Mouse (Mus musculus) heart, adult 2 months (tissue): ENCODE results near the gene Tph1. TPM values are rescaled to one million over a fixed set of nuclear protein-coding genes. Genes with fewer than 3 reads are reported as not detected.

ENCODE experiments used
- DNase-seq, 2 experiments: peaks; one replicate each; pipeline ENCODE4 v3.0.0; 2021
- H3K27ac ChIP-seq: fragments of 200-600 bp; 2 replicates; pipeline ENCODE4 v1.8.1; 2022
- H3K27me3 ChIP-seq: fragments of 200-500 bp; 2 replicates; pipeline ENCODE4 v1.6.1; 2012; ENCODE audit warnings: mild to moderate bottlenecking, low read length, inconsistent platforms, mixed read lengths; ENCODE audit not compliant: control insufficient read depth, insufficient read depth
- H3K36me3 ChIP-seq: fragments of 200-500 bp; 2 replicates; pipeline ENCODE4 v1.6.1; 2012; ENCODE audit warnings: low read length, inconsistent platforms; ENCODE audit not compliant: control insufficient read depth, insufficient read depth
- H3K4me1 ChIP-seq: fragments of 200-500 bp; 2 replicates; pipeline ENCODE4 v1.6.1; 2011; ENCODE audit warnings: low read length; ENCODE audit not compliant: control insufficient read depth, insufficient read depth
- H3K4me3 ChIP-seq: fragments of 200-600 bp; 2 replicates; pipeline ENCODE4 v1.8.1; 2022
- H3K79me2 ChIP-seq: fragments of 200-500 bp; replicated peaks from 2 replicates; pipeline ENCODE4 v1.6.1; 2012; ENCODE audit warnings: mild to moderate bottlenecking, inconsistent platforms, low read length, moderate library complexity, mixed read lengths; ENCODE audit not compliant: control insufficient read depth, insufficient read depth
- H3K9ac ChIP-seq: fragments of 200-500 bp; 2 replicates; pipeline ENCODE4 v1.6.1; 2012; ENCODE audit warnings: low read depth, mild to moderate bottlenecking, control low read depth, inconsistent platforms, low read length, mixed read lengths
- CTCF ChIP-seq: fragments of 200-600 bp; IDR thresholded peaks from 2 replicates; pipeline ENCODE4 v1.8.1; 2022; ENCODE audit warnings: antibody characterized with exemption, mild to moderate bottlenecking, moderate library complexity
- EP300 ChIP-seq: fragments of 200-500 bp; IDR thresholded peaks from 2 replicates; pipeline ENCODE4 v1.6.1; 2011; ENCODE audit warnings: low read depth, low read length, control low read depth; ENCODE audit not compliant: insufficient read depth
- POLR2A ChIP-seq: fragments of 200-500 bp; IDR thresholded peaks from 2 replicates; pipeline ENCODE4 v1.6.1; 2011; ENCODE audit warnings: mild to moderate bottlenecking, low read depth, low read length, control low read depth; ENCODE audit not compliant: insufficient read depth
- WGBS: fragments of 180-500 bp; shearing (Covaris S2); methylation state at CpG from one replicate; pipeline ENCODE4 v1.1.7; 2018; 5-methylcytosine and 5-hydroxymethylcytosine counted together
- intact Hi-C: fragments of 180-260 bp; cut with DNase I; formaldehyde crosslinking; loops from one replicate; pipeline ENCODE4 v1.15.1; 2025
- long read RNA-seq: library from polyadenylated mRNA; stranded (forward); transcript quantifications from one replicate; pipeline ENCODE4 v2.0.0, GENCODE M21; 2021
- polyA plus RNA-seq: library from polyadenylated mRNA; depleted of rRNA; stranded (reverse); fragments of >200 nt; gene quantifications from 2 replicates; pipeline ENCODE4 v1.2.3, GENCODE M21; 2012; rRNA removed
- total RNA-seq, 2 experiments: library from RNA; stranded (reverse); gene quantifications; 2 replicates each; pipeline ENCODE4 v1.2.3; 2021

Gene Tph1
- total RNA-seq = not detected
- 0.23 TPM in 1 of 2 replicates, not detected in the other for polyA plus RNA-seq
- long read RNA-seq = 0 reads

- no peaks in the 10 kb centered on the region for H3K4me1 ChIP-seq
- H3K9ac ChIP-seq = no peak within 1 kb of the TSS
- TF ChIP-seq CTCF = no peak
- TF ChIP-seq POLR2A = no peak
- no peak for TF ChIP-seq EP300
- no peak within 1 kb of the TSS for H3K4me3 ChIP-seq
- H3K27ac ChIP-seq = no peak within 1 kb of the TSS
- H3K79me2 ChIP-seq = no peaks in the 10 kb centered on the region
- no peaks in the 10 kb centered on the region for H3K36me3 ChIP-seq
- no peaks in the 10 kb centered on the region for H3K27me3 ChIP-seq
- 37% methylated on average over 10 of the region's 10 CpGs for WGBS
- intact Hi-C loops = no loop called here
- no peak for DNase-seq
These were observed at the start of gene Tph1 for GRCm38 (mm10) chr7:46672160-46672672. Gene Tph1 (minus strand): TSS chr7:46672537.

- Histone ChIP-seq H3K27me3 (no peaks in the 10 kb centered on the region), H3K4me1 (no peaks in the 10 kb centered on the region; the same call in 1 of the 2 replicates), H3K27ac (no peak overlapping the region), H3K9ac (no peak overlapping the region), H3K4me3 (no peak overlapping the region), H3K36me3 (no peaks in the 10 kb centered on the region), H3K79me2 (no peaks in the 10 kb centered on the region)
- TF ChIP-seq POLR2A = no peak
- TF ChIP-seq CTCF = no peak
- TF ChIP-seq EP300 = no peak
- 58% methylated on average over 9 of the region's 9 CpGs for WGBS
- intact Hi-C loops = no loop called here
- no peak for DNase-seq
These were observed 48.1 kb upstream of the Tph1 start for GRCm38 (mm10) chr7:46720460-46720859.

DNA sequence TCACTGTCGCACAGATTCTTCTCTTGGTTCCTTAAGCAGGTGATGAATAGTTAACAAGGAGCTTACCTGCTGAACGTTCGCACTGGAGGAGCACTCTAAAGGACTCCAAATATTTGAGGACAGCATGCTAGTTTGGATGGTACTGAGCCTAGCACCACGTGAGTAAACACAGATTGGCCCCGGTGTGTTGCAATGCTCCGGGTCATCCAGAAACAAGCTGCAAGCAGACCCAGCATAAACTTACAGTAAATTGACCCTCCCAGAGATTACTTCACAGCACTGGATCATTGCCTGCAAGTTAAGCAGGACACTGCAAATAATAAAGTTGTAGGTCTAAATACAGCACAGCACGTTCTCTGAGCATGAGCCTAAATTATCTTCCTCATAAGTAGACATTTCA is 47.2 kb upstream of the Tph1 start:
- intact Hi-C loops = loop anchor here (10.0 kb wide), 2 partner anchors 195 to 325 kb away; partner anchors contain the start of genes Kcnc1 and Tsg101
- Histone ChIP-seq H3K36me3 (no peaks in the 10 kb centered on the region), H3K9ac (no peak overlapping the region), H3K79me2 (no peaks in the 10 kb centered on the region), H3K27ac (no peak overlapping the region), H3K4me3 (no peak overlapping the region), H3K4me1 (no peaks in the 10 kb centered on the region; the same call in 1 of the 2 replicates), H3K27me3 (no peaks in the 10 kb centered on the region)
- 65% methylated on average over 7 of the region's 7 CpGs for WGBS
- 0 out of 2 replicates have a peak, but pooled peaks have one; percentile 10 for TF ChIP-seq EP300
- no peak for TF ChIP-seq CTCF
- no peak for TF ChIP-seq POLR2A
- DNase-seq = peak in 1 of 2 experiments; percentile 55

DNA sequence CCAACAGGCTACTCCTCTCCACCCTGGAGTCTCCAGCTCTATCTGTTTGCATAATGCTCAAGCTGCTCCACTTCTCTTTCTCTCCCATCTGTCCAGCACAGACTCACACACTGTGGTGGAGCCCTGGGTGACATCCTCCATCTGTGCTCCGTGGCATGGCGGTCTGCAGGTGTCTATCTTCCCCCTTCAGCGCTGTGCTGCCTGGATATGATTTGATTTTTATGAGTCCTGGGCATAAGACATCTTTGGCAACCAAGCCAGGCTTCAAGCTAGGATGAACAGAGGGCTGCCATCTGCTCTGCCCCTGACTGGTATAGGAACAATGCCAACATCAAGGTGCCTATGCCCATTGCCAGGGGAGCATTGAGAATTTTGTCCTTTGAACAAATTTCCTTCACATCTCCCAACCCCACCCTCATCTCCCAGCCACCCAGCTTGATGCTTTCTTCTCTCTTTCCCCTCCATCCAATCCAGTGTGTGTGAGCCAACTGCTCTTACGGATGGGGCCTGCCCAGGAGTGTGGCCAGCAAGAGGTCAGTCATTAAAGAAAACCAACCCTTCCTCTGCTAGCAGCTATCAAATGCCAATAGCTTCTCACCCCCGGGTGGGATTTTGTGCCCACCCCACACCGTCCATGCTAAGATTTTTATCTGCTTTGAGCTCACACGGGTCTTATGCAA is 46.4 kb upstream of the Tph1 start:
- no peak overlapping the region for H3K9ac ChIP-seq
- H3K27me3 ChIP-seq = no peaks in the 10 kb centered on the region
- DNase-seq = no peak
- H3K79me2 ChIP-seq = no peaks in the 10 kb centered on the region
- TF ChIP-seq POLR2A = no peak
- TF ChIP-seq CTCF = no peak
- TF ChIP-seq EP300 = no peak
- no peak overlapping the region for H3K27ac ChIP-seq
- WGBS = 78% methylated on average over 7 of the region's 7 CpGs
- no peak overlapping the region for H3K4me3 ChIP-seq
- no peaks in the 10 kb centered on the region for H3K36me3 ChIP-seq
- intact Hi-C loops = loop anchor here (10.0 kb wide), 2 partner anchors 196 to 324 kb away; partner anchors contain the start of genes Kcnc1 and Tsg101
- H3K4me1 ChIP-seq = no peaks in the 10 kb centered on the region; the same call in 1 of the 2 replicates

DNA sequence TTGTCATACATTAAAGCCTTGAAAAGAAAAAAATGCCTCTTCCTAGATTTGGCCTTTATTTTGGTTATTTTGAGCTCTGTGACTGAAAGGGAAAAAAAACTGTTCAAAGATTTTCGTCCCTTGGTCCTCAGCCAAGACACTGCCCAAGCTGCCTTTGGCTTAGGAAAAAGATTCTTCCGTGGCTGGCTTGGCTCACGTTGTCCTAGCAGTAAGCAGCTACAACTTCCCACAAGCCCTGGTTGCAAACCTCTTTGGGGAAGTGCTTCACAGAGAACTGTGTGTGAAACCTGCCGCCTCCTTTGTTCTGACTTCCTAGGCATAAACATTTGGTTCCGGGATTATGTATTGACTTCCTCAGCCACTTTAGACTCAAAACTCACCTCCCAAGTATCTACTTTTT is 44.6 kb upstream of the Tph1 start:
- no peaks in the 10 kb centered on the region; the same call in 1 of the 2 replicates for H3K27me3 ChIP-seq
- TF ChIP-seq EP300 = no peak
- TF ChIP-seq POLR2A = no peak
- no peak for TF ChIP-seq CTCF
- H3K4me1 ChIP-seq = no peaks in the 10 kb centered on the region; the same call in 1 of the 2 replicates
- intact Hi-C loops = loop anchor here (10.0 kb wide), 2 partner anchors 198 to 322 kb away; partner anchors contain the start of genes Kcnc1 and Tsg101
- 19% methylated on average over 5 of the region's 5 CpGs for WGBS
- no peak overlapping the region for H3K4me3 ChIP-seq
- H3K9ac ChIP-seq = no peak overlapping the region
- no peak overlapping the region for H3K27ac ChIP-seq
- peak; percentile 16 to 32 for DNase-seq
- H3K79me2 ChIP-seq = no peaks in the 10 kb centered on the region
- H3K36me3 ChIP-seq = no peaks in the 10 kb centered on the region

DNA sequence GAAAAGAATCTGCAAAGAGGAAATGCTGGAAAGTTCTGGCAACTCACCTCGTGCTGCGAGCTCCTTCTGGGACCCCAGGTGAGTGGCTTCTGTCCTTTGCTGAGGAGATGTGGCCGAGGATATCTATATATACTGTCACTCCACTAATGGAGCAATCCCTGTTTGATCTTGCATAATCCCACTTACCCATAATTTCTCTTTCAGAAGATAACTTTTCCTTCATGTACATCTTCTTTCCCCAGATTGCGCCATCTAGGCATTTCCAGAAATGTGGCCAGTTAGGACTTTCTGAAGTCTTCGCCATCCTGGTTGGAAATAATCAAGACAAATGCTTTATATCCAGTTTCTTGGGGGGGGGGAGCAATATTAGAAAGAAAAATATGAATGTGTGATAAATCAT is 43.3 kb upstream of the Tph1 start, which contains the start of gene Saa3:
TSS of gene Saa3 (minus strand) at position 101 of the 400 bp plus-strand sequence.
- no peak within 1 kb of the TSS for H3K27ac ChIP-seq
- H3K4me3 ChIP-seq = no peak within 1 kb of the TSS
- no peaks in the 10 kb centered on the region for H3K79me2 ChIP-seq
- no peaks in the 10 kb centered on the region; the same call in 1 of the 2 replicates for H3K27me3 ChIP-seq
- TF ChIP-seq CTCF (no peak), POLR2A (no peak), EP300 (no peak)
- WGBS = 83% methylated on average over 5 of the region's 5 CpGs
- intact Hi-C loops = loop anchor here (10.0 kb wide), 2 partner anchors 199 to 321 kb away; partner anchors contain the start of genes Kcnc1 and Tsg101
- H3K9ac ChIP-seq = no peak within 1 kb of the TSS
- DNase-seq = no peak
- no peaks in the 10 kb centered on the region; the same call in 1 of the 2 replicates for H3K4me1 ChIP-seq
- H3K36me3 ChIP-seq = no peaks in the 10 kb centered on the region
